Mouse (Mus musculus) liver, adult 2 months (tissue): ENCODE data around the gene Oat.

Experiments
- CTCF ChIP-seq: fragments of 200-500 bp; IDR thresholded peaks from 2 replicates; pipeline ENCODE4 v1.5.1; 2011; ENCODE audit warnings: low read depth, low read length, control low read depth
- POLR2A ChIP-seq: fragments of 200-500 bp; IDR thresholded peaks from 2 replicates; pipeline ENCODE4 v1.6.1; 2011; ENCODE audit warnings: low read length, control low read depth; ENCODE audit not compliant: insufficient read depth; ENCODE audit errors: extremely low read depth

DNA sequence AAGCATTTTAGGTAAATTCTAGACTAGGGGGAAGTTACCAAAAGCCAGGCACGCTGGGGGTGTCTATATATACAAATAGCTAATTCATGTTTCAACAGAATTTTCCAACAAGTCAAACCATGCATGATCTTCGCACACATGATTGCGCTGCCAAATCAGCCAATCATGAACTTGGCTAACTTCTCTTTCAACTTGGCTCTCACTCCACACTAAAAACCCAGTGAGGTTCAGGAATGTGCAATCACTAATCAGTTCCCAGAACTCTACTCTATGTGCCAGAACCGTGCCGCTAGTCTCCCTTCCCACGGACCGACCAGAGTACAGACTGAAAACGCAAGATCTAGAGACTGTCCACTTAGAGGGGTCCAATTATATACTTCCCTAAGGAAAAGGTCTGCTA, 4.7 kb downstream of the Oat start:
- TF ChIP-seq POLR2A = no peak
- no peak for TF ChIP-seq CTCF
